22 mouse cellular contexts compared by ENCODE assay signal in the genomic region with DNA sequence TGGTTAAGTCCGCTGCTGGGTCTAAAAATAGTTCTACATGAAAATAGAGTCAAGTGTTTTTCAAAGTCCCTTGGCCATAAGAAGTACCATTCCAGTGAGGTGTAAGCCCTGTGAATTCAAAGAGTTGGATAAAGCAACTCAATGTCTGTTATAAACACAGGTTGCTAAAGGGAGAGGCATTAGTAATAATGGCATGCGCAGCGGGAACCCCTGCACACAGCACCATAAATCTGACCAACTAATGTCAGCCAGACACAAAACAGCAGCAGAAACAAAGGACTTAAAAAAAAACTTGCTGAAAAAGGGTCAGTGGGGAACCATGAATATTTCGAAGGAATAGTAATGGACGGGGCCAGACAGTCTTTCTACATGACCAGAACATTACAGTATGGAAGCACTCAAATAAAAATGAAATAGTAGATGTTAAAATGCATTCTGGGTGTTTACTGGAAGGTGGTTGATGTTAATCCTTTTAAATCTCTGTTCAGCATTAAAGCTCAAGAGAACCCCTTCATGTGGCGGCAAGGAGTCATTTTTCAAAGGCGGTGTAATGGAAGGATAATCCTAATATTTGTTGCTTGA. TPM values are rescaled to one million over a fixed set of nuclear protein-coding genes. Genes with fewer than 3 reads are reported as not detected.
DNase-seq lines count a peak whose midpoint lies in the region; ATAC-seq lines count a peak whose summit lies in the region.
"Had no signal": no experiment of that assay in that cellular context is flagged by ENCODE, and none has a peak within 500 bp of the region (broad histone marks: within the 10 kb centered on the region; RNA-seq: fewer than 3 reads in every experiment).

No protein-coding gene starts in this region.

- no peaks in the 10 kb centered on the region for H3K9me3 ChIP-seq in kidney, embryonic 14.5 days (ENCODE audit: control insufficient read depth, low read length)
- H3K9me3 ChIP-seq in intestine, embryonic 15.5 days = no peaks in the 10 kb centered on the region
- no peaks in the 10 kb centered on the region for H3K9me3 ChIP-seq in neural tube, embryonic 14.5 days (ENCODE audit: control insufficient read depth, low read length)
- H3K9me3 ChIP-seq: heart, embryonic 13.5 days; midbrain, embryonic 15.5 days had no signal

- peak; percentile 60; the same call in 1 of the 2 replicates for ATAC-seq in kidney, embryonic 14.5 days (ENCODE audit: low FRiP score, low TSS enrichment)
- peak; percentile 58 for ATAC-seq in intestine, embryonic 15.5 days
- ATAC-seq in neural tube, embryonic 14.5 days (ENCODE audit: low read depth) = peak; percentile 84
- ATAC-seq: forebrain, embryonic 14.5 days; inflammation-experienced regulatory T-cells, adult 6 months; midbrain, embryonic 15.5 days had no signal

- WGBS in kidney, embryonic 14.5 days = 62% methylated on average over 7 of the region's 7 CpGs
- WGBS in intestine, embryonic 15.5 days = 43% methylated on average over 7 of the region's 7 CpGs
- WGBS in neural tube, embryonic 14.5 days = 29% methylated on average over 7 of the region's 7 CpGs

- no peak overlapping the region for H3K4me2 ChIP-seq in kidney, embryonic 14.5 days (replicated peaks; ENCODE audit: low read depth, low read length)
- no peak overlapping the region for H3K4me2 ChIP-seq in intestine, embryonic 15.5 days (replicated peaks)
- H3K4me2 ChIP-seq in neural tube, embryonic 14.5 days (ENCODE audit: low read depth, low read length) = no peak overlapping the region
- H3K4me2 ChIP-seq: heart, embryonic 13.5 days; liver, embryonic 11.5 days; midbrain, embryonic 15.5 days had no signal

- no peak overlapping the region for H3K4me3 ChIP-seq in kidney, embryonic 14.5 days (ENCODE audit: low read length)
- no peak overlapping the region for H3K4me3 ChIP-seq in intestine, embryonic 15.5 days (replicated peaks)
- no peak overlapping the region for H3K4me3 ChIP-seq in neural tube, embryonic 14.5 days (ENCODE audit: low read depth, low read length)
- H3K4me3 ChIP-seq: heart, embryonic 13.5 days; midbrain, embryonic 15.5 days had no signal

- H3K4me1 ChIP-seq in kidney, embryonic 14.5 days (ENCODE audit: control insufficient read depth, insufficient read depth, low read length) = no peaks in the 10 kb centered on the region
- no peaks in the 10 kb centered on the region for H3K4me1 ChIP-seq in intestine, embryonic 15.5 days (replicated peaks)
- H3K4me1 ChIP-seq in neural tube, embryonic 14.5 days (ENCODE audit: control insufficient read depth, insufficient read depth, low read length) = 0 out of 2 replicates have a peak, but pooled peaks cover 2% of the 10 kb centered on the region
- H3K4me1 ChIP-seq: heart, embryonic 13.5 days; midbrain, embryonic 15.5 days had no signal

- no peak for DNase-seq in kidney, adult 8-10 months
- DNase-seq in embryo, embryonic 11.5 days (ENCODE audit: low read depth, low spot score) = peak; percentile 27
- DNase-seq in layer of hippocampus, postnatal 10 days (ENCODE audit: low spot score in 2 of 2) = no peak
- no peak for DNase-seq in thymus, postnatal 36 days
- DNase-seq: adrenal gland, postnatal 36 days; cerebellum, adult 2 months; heart, adult 11 months; heart, postnatal 36 days; kidney, postnatal 4 days; lung, adult 2 months; thymus, postnatal 14 days had no signal

- H3K36me3 ChIP-seq in kidney, embryonic 14.5 days (ENCODE audit: control insufficient read depth, insufficient read depth, low read length) = no peaks in the 10 kb centered on the region
- no peaks in the 10 kb centered on the region for H3K36me3 ChIP-seq in intestine, embryonic 15.5 days
- H3K36me3 ChIP-seq in neural tube, embryonic 14.5 days (ENCODE audit: control insufficient read depth, insufficient read depth, low read length) = no peaks in the 10 kb centered on the region
- H3K36me3 ChIP-seq: heart, embryonic 13.5 days; midbrain, embryonic 15.5 days had no signal

- H3K27me3 ChIP-seq in kidney, embryonic 14.5 days (ENCODE audit: control insufficient read depth, insufficient read depth, low read length) = no peaks in the 10 kb centered on the region
- H3K27me3 ChIP-seq in intestine, embryonic 15.5 days (replicated peaks) = no peaks in the 10 kb centered on the region
- H3K27me3 ChIP-seq in neural tube, embryonic 14.5 days (ENCODE audit: control insufficient read depth, insufficient read depth, low read length) = no peaks in the 10 kb centered on the region
- H3K27me3 ChIP-seq: heart, embryonic 13.5 days; midbrain, embryonic 15.5 days had no signal

- no peak overlapping the region for H3K9ac ChIP-seq in kidney, embryonic 14.5 days (ENCODE audit: low read depth, low read length)
- no peak overlapping the region for H3K9ac ChIP-seq in intestine, embryonic 15.5 days
- no peak overlapping the region for H3K9ac ChIP-seq in neural tube, embryonic 14.5 days (replicated peaks; ENCODE audit: low read depth, low read length)
- H3K9ac ChIP-seq: heart, embryonic 13.5 days; midbrain, embryonic 15.5 days had no signal

- no peak overlapping the region for H3K27ac ChIP-seq in kidney, embryonic 14.5 days (ENCODE audit: low read depth, low read length)
- no peak overlapping the region for H3K27ac ChIP-seq in intestine, embryonic 15.5 days
- no peak overlapping the region for H3K27ac ChIP-seq in neural tube, embryonic 14.5 days (ENCODE audit: low read depth, low read length)
- H3K27ac ChIP-seq: heart, embryonic 13.5 days; midbrain, embryonic 15.5 days had no signal

RNA-seq across cellular contexts. Expression of a gene that starts 52.7 kb away (rescaled TPM):
- not detected in 2 replicates for polyA plus RNA-seq in kidney, embryonic 14.5 days (2014; fragmentation: Nextera tagmentation; extraction: Ambion mirVana)
- polyA plus RNA-seq in intestine, embryonic 15.5 days (2015; fragmentation: Nextera tagmentation; extraction: Ambion mirVana) = 0.14 and 0.24 TPM in 2 replicates
- 0.17 TPM in 1 of 2 replicates, not detected in the other for polyA plus RNA-seq in neural tube, embryonic 14.5 days (2014; fragmentation: Nextera tagmentation; extraction: Ambion mirVana)
- 1 to 10 TPM; 1.2 to 1.7 TPM for total RNA-seq in layer of hippocampus, postnatal 10 days (2021)
- total RNA-seq: common myeloid progenitor, adult 5-6 weeks; megakaryocyte progenitor cell, adult 5-6 weeks had no signal
- polyA plus RNA-seq: cerebellum, adult 2 months; inflammation-experienced regulatory T-cells, adult 6 months; lung, adult 2 months; small intestine, adult 2 months had no signal
